Mouse (Mus musculus) adrenal gland, adult 18-20 months (tissue): Measurements from ENCODE around the gene Kmt5a. TPM values are rescaled to one million over a fixed set of nuclear protein-coding genes. Genes with fewer than 3 reads are reported as not detected.
A peak's percentile ranks its signal among the peaks of the same experiment; 100 is the strongest.

ENCODE experiments used
- DNase-seq, 2 experiments: peaks; one replicate each; pipeline ENCODE4 v3.0.0; 2021 to 2022; ENCODE audit warnings: low spot score in 2 of 2
- long read RNA-seq, 2 experiments: library from polyadenylated mRNA; stranded (forward); transcript quantifications; one replicate each; pipeline ENCODE4 v2.0.0; 2021
- total RNA-seq, 2 experiments: library from RNA; stranded (reverse); gene quantifications; 1 replicate in 1 of 2; 2 replicates in 1 of 2; pipeline ENCODE4 v1.2.3; 2021

The Kmt5a gene
- 100 to 1,000 TPM; 141 to 218 TPM for total RNA-seq
- long read RNA-seq, experiment 1, transcript Kmt5a-209 (8 exons, 2,112 nt), result minor isoform, 16 of 172 reads
- long read RNA-seq, experiment 1, transcript Kmt5a-202 (7 exons, 1,425 nt), result major isoform, 118 of 172 reads
- long read RNA-seq, experiment 1, transcript Kmt5a-212 (6 exons, 1,032 nt), result minor isoform, 6 of 172 reads
- long read RNA-seq, experiment 1, partial matches to known transcripts, result 14 of 172 reads
- long read RNA-seq, experiment 1, other reads (novel, unspliced or antisense), result 16 of 172 reads
- long read RNA-seq, experiment 2, transcript Kmt5a-209 (8 exons, 2,112 nt), result minor isoform, 13 of 207 reads
- long read RNA-seq, experiment 2, transcript Kmt5a-202 (7 exons, 1,425 nt), result major isoform, 155 of 207 reads
- long read RNA-seq, experiment 2, partial matches to known transcripts, result 12 of 207 reads
- long read RNA-seq, experiment 2, other reads (novel, unspliced or antisense), result 22 of 207 reads

DNA sequence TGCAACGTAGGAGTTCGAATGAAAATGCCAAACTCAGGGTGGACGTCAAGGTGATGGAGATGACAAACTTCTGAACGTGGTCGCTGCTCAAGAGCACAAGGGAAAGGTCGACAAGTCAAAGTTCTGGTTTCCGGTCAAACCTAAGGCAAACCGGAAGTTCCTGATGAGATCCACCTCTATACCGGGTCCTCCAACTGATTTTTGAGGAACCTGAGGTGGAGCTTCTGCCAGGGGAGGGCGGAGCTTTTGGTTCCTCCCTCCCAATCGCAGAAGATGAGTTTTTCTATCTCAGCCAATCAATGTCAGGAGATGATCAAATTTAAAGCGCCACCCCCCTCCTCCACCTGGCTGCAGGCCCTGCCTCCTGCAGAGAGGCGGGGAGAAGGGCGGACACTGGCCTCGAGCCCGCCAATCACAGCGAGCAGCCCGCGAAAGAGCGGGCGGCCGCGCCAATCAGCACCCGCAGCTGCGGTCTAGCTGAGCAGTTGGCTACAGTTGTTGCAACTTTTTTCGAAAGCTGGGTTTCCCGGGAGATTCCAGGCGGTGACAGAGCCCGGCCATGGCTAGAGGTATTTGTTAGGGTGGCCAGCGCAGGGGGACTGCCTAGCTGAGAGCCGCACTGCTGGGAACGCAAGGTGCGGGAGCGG is at the start of gene Kmt5a:
Gene Kmt5a, plus strand, starts transcription at position 484 of the 647 bp plus-strand sequence.
- DNase-seq, result peak; percentile 90 to 91

DNA sequence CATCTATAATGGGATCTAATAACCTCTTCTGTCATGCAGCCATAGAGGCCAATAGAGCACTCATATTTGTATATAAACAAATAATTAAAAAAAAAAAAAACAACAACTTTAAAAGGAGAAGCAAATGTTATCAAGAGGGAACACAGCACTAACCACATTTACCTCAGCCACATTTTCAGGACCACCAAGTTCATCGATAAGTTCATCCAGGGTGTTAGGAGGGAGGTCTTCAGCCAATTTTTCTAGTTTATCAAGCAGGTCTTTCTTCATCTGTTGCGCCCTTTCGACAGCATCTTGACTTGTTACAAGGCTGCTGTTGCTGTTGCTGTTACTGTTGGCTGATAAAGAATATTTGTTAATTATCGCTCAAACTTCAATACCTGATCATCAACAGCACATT is 47.3 kb upstream of the Kmt5a start:
- no peak for DNase-seq

DNA sequence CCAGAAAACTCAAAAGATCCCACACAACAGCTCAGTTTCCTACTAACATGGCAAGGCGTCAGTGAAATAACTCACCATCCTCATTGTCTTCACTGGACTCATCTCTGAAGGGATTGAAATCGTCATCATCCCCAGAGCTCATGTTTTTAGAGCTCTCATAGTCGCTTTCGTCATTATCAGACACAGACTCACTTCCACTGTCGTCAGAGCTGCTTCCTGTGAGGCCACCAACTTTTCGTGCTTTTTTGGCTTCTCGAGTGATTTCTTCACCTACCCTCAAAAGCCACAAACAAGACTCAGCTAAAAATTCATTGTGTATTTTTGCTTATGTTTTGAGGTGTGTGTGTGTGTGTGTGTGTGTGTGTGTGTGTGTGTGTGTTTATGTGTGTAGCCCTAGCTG is 46.0 kb upstream of the Kmt5a start:
- DNase-seq, result no peak

DNA sequence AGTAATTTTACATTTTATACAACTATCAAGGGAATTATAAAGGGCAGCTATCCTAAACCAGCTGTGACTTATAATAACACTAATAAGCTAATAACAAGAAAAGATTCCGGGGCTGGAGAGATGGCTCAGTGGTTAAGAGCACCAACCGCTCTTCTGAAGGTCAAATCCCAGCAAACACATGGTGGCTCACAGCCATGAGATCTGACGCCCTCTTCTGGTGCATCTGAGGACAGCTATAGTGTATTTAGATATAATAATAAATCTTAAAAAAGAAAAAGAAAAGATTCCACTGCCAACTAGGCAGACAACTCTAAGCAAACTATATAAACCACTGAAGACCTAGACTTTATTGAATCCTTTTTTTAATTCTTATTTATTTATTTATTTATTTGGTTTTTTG is 28.9 kb upstream of the Kmt5a start:
- no peak for DNase-seq

DNA sequence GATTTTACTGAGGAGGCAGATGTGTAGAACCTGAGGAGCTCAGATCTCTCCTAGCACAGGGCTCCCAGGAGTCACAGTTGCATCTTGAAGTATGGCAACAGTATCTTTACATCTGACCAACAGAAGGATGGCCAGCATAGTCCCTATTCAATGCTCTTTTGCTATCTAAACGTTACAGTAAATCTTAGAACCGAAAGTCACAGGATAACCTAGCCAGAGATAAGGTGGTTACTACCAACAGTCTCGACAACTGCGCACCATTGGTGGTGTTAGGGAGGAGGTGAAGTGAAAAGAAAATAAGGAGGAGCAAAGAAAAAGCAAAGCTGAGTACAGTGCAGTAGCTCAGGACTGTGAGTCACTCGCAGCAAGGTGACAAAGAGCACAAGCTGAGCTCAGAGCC is 27.6 kb upstream of the Kmt5a start:
- DNase-seq, result no peak

DNA sequence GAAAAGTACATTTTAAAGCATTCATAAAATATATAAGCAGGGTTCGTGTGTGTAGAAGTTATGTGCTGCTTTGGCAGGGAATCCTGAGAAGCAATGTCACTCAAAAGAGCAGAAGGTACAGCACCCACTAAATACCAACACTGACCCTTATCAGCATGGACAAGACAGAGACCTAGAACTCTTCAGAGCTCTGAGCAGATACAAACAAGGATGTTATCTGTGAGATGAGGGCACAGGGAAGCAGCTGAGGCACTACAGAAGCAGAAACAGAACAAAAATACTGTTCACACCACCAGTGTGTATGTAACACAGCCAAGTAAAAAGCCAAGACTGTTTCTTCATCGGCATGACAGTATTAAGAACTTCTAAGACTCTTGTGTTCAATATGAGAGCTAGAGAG is 20.8 kb upstream of the Kmt5a start:
- no peak for DNase-seq

DNA sequence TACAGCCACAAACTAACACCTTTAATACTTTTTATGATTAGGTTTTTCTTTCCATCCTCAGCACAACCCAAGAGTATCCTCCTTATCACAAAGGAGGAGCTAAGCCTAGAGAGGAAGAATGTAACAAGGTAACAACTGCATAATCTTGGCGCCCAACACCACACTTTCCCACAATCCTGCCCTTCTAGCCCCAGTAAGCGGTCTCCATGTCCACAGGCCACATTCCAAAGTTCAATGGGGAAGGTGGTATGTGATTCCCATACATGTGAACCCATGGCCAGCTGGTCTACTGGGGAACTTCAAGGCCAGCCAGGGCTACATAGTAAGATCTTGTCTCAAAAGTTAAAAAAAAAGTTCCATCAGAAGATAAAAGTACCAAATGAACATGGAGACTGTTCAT is 17.9 kb upstream of the Kmt5a start:
- DNase-seq, result no peak

DNA sequence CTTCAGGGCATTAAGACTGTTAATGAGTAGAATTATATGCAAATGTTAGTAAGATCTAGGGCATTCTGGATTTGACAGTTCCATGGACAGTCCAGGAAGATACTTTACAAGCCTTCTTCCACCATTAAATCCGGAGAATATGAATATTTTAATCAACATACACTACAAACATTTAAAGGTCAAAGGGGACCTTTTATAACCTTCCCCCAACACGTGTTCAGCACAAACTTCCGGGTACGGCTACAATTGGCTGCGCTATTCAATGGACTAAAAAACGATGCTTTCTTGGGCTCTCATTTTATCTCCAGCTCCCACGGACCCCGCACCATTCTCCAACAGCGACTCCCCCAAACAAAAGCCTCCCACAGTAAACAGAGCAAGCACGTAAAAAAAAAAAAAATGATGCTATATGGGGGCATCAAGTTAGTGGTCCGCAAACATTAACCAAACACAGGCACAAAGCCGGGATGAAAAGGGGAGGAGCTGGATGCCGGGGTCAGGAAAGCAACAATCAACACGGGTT is 15.5 kb upstream of the Kmt5a start:
- DNase-seq, result no peak

DNA sequence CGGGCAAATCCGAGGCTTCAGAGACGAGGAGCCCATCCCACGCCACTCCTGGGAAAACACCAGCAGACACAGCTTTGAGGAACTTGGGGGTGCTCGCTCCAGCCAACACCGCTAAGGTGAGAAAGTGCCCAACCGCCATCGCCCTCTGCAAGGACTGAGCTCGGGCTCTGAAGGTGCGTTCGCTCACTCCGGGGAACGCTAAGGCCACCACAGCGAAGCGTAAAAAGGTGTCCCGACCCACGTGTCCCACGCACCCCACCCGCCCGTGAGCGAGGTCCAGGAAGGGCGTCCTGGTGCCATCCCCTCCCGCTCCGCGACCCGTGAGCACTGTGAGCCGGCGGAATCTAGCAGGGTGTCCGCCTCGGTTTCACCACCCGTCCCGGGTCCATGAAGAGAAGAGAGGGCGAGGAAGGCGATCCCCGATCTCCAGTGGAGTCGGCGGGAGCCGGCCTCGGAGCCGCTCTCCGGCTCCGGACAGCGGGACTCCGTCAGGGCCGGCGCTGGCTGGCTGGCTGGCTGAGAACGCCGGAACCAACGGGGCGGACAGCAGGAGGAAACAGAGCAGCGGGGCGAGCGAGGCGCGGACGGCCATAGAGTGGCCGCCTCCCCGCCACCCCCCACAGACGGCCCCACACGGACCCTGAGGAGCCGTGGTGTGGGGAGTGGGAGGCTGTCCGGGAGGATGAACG is 14.9 kb upstream of the Kmt5a start:
- DNase-seq, result peak in 1 of 2 experiments; percentile 45

DNA sequence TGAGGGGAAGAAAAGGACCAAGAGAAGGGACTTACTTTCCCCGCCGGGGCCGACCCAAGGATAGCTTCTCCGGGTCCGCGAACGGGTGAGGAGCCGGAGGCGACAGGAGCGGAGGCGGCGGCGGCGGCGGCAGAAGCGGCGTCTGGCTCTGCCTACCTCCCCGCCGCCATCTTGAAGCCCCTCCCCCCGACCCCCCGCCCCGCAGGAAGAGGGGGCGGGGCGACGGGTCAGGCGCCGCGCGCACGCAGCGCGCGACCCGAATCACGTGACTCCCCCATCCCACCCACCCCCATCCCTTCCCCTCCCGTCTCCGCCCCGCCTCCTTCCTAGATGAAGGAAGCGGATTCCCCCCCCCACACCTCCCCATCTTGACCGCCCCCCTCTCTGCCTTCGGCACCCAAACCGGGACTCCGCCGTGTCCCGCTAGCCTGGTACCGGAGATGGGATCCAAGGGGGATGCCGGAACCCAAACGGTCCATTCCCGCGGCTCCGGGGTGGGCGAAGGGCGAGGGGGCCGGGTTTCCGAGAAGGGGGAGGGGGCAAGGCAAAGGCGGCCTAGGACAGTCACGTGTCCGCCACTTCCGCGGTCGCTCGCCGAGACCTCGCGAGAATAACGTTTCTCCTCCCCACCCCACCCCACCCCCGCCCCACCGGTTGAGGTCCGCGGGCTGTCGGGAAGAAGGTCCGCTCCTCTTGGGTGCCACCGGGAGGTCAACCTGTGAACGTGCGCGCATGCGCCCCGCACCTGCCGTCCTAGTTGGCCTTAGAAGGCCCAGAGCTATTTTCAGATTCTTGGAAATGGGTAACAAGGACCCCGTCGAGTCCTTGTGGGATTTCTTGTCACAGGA is 14.1 kb upstream of the Kmt5a start, which contains the start of gene Sbno1:
Gene Sbno1, minus strand, starts transcription at position 590 of the 848 bp plus-strand sequence.
- peak; percentile 86 to 87 for DNase-seq

DNA sequence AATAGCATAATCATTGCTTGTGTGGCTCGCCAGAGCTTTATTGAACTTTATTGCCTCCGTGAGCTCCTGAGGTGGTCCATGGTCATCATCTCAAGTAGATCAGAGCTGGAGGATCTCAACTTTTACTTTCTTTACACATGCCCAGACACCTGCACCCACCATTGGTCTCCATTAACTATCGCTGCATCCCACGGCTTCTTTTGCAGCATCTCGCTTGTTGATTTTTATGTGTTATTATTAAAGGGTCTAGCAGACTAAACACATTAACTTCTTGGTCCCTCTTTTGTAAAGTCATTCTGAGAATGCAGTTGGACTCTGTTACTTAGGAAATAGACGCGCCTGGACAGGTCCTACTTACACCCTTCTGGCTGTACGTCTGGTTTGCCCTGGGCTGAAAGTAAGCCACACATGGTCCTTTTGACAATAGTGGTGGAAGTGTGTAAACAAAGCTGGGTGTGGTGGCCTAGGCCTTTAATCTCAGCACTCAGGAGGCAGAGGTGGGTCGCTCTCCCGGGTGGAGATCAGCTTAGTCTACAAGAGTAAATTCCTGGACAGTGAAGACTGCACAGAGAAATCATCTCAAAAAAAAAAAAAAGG is 13.2 kb upstream of the Kmt5a start:
- DNase-seq, result no peak

DNA sequence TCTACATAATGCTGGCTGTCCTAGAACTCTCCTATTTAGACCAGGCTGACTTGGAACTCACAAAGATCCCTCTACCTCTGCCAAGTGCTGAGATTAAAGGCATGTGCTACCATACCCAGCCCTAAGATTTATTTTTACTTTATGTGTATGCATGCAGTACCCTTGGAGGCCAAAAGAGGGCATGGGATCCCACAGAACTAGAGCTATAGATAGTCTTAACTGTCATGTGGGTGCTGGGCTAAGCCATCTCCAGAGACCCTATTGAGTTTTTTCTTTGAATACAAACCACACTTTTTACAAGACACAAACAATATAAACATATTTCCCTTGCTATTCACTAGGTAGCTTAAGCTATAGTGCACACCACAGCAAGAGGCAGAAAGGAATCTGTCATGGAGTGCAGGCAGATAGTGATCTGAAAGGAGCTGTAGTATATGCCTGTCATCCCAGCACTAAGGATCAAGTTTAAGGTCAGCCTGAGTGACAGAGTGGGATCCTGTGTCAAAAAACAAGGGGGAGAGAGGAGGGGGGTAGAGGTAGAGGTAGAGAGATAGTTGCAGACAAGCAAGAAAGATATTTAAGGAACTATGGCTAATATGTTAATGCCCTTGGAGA is 7.2 kb upstream of the Kmt5a start:
- DNase-seq, result peak in 1 of 2 experiments; percentile 57

DNA sequence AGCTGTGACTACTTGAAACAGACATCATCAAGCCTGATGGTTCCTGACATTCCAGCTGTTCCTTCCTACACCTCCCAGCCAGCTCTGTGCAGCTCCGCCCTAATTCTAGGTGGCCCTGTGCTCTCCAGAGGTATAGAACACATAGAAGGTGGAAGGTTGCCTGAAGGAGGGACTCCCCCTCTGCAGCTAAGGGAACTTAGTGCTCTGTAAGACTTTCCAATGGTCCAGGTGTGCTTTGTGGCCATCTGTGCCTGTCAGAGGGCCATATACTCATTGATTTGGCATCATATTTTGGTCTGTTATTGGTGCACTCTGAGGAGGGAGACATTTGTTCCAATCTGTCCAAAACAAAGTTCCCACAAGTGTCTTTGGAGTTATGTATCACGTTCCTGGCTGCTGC is 6.7 kb upstream of the Kmt5a start:
- no peak for DNase-seq

DNA sequence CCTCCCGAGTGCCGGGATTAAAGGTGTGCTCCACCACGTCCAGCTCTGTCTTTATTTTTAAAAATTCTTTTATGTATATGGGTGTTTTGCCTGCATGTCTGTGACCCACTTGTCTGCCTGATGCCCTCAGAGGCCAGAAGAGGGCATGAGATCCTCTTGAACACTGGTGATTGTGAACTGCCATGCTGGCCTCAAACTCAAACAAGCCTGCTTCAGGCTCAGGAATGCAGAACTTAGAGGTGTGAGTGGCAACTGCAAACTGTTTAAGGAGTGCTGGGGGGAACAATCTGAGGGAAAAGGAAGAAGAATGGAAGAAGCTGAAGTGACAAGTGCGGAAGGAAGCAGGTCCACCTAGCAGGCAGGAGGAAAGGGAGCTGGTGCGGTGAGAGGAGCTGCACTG is 1.5 kb upstream of the Kmt5a start:
- no peak for DNase-seq

DNA sequence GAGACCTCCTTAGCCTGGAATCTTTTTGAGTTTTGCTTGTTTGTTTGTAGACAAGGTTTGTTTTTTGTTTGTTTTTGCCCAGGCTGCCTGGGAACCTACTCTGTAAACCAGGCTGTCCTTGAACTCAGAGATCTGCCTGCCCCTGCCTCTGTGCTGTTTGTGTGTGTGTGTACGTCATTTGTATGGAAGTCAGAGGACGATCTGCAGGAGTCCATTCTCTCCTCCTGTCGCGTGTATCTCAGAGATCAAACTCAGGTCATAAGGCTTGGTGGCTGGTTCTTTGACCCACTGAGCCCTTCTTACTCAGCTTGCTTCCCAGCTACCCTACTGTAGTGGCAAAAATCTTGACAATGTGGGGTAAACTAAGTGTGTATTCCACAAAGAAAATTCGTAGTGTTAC is 984 bp upstream of the Kmt5a start:
- no peak for DNase-seq

DNA sequence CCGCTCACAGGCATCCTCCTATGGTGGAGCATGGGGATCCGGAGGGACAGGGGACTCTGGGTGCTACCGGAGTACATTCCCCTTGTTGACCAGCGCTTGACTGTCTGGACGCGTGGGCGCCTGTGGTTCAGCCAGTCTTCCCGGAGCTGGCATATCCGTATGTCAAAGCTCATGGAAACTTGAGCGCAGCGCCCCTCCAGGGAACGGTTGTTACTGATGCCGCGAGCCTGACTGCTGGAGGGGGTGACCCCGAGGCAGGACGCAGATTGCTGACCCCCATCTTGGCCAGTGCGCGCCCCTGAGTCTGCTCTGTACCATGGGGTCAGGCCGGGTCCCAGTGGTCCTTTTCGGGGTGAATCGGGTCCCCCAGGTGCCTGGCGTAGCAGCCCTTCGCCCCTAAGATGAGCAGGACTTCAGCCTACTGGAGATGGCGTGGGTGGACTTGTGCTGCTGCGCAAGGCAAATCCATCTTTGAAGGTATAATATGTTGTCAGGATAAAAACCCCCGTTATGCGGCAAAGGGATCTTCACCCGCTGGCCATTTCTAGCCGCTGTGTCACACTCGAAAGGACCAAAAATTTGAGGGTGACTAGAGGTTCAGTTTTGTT is 468 bp downstream of the Kmt5a start:
- no peak for DNase-seq

DNA sequence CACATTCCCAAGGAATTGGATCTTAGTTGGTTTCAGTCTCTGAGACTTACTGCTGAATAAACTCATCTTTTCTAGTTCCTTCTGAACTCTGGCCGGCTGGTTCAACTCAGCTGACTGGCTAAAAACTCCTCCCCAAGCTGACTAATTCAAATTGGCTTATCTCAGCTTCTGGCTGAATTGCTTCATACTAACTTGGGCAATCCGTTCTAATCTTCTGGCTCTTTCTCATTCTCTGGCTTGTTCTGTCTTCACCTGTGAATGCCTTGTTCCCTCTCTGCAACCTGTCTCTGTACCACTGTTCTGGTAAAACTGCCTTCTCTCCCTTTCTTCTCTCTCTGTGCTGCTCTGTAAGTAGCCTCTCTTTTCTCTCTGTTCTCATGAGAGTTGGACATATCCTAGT is 2.9 kb downstream of the Kmt5a start:
- DNase-seq, result no peak

DNA sequence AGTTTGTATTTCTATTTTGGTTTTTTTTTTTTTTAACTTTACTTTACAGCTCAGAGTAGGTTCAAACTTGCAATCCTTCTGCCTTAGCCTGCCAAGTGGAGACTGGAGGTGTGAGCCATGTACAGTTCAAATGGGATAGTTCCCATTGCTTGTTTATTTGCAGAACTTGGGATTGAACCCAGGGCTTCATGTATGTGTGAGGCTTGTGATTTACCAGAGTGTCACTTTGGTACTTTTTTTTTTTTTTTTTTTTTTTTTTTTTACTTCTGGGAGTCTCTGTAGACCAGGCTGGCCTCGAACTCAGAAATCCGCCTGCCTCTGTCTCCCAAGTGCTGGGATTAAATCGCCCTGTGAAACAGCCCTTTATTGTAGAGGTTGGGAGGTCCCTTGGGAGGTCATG is 4.5 kb downstream of the Kmt5a start:
- DNase-seq, result no peak
